Mouse (Mus musculus): ENCODE results near the gene Chrne. TPM values are rescaled to one million over a fixed set of nuclear protein-coding genes. Genes with fewer than 3 reads are reported as not detected.

The Chrne gene
- polyA plus RNA-seq, 1 experiment from 2014 or later, result not detected

- Histone ChIP-seq H3K4me1 (ENCODE audit: control insufficient read depth, insufficient read depth, low read length) (peaks cover 8% of the 10 kb centered on the region), H3K4me3 (ENCODE audit: low read depth, low read length) (no peak overlapping the region), H3K27ac (replicated peaks; ENCODE audit: low read depth, low read length) (no peak overlapping the region), H3K36me3 (replicated peaks; ENCODE audit: control insufficient read depth, insufficient read depth, low read depth, low read length) (no peaks in the 10 kb centered on the region), H3K4me2 (ENCODE audit: low read depth, low read length) (no peak overlapping the region), H3K9ac (replicated peaks; ENCODE audit: low read length) (no peak overlapping the region), H3K9me3 (replicated peaks; ENCODE audit: control insufficient read depth, low read length) (no peaks in the 10 kb centered on the region), H3K27me3 (ENCODE audit: control insufficient read depth, insufficient read depth, low read length) (no peaks in the 10 kb centered on the region)
- WGBS, result 87% methylated on average over 7 of the region's 7 CpGs
- DNase-seq (ENCODE audit: low spot score) (no peak), ATAC-seq (replicated peaks; ENCODE audit: insufficient number of reproducible peaks, low FRiP score, low TSS enrichment, low read depth) (no peak)
Measured at GRCm38 (mm10) chr11:70583775-70584174, 35.2 kb downstream of the Chrne start.

GRCm38 (mm10) chr11:70583022-70583714 is 35.8 kb downstream of the Chrne start:
- ATAC-seq (replicated peaks; ENCODE audit: insufficient number of reproducible peaks, low FRiP score, low TSS enrichment, low read depth) (no peak), DNase-seq (ENCODE audit: low spot score) (no peak)
- Histone ChIP-seq H3K4me1 (ENCODE audit: control insufficient read depth, insufficient read depth, low read length) (peaks cover 8% of the 10 kb centered on the region), H3K27ac (replicated peaks; ENCODE audit: low read depth, low read length) (no peak overlapping the region; the same call in 1 of the 2 replicates), H3K36me3 (replicated peaks; ENCODE audit: control insufficient read depth, insufficient read depth, low read depth, low read length) (no peaks in the 10 kb centered on the region), H3K4me2 (ENCODE audit: low read depth, low read length) (no peak overlapping the region), H3K9ac (replicated peaks; ENCODE audit: low read length) (no peak overlapping the region), H3K9me3 (replicated peaks; ENCODE audit: control insufficient read depth, low read length) (no peaks in the 10 kb centered on the region), H3K27me3 (ENCODE audit: control insufficient read depth, insufficient read depth, low read length) (no peaks in the 10 kb centered on the region), H3K4me3 (ENCODE audit: low read depth, low read length) (no peak overlapping the region)
- WGBS, result 59% methylated on average over 6 of the region's 6 CpGs

DNA sequence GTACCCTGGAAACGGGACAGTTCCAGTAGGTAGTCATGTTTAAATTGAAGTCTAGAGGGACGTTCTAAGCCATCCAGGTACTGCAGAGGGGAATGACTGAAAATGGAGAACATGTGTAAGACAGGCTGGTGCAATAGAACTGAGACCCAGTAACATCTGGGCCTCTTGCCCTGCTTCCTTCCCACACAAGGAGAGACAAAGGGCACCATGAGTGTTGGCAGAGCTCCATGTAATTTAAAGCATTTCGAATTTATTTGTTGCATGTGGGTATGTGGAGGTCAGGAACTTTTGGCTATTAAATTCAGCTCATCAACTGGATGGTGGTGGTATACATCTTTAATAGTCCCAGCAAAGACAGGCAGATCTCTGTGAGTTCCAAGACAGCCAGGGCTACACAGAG is 36.8 kb downstream of the Chrne start:
- Histone ChIP-seq H3K4me2 (ENCODE audit: low read depth, low read length) (no peak overlapping the region), H3K27ac (replicated peaks; ENCODE audit: low read depth, low read length) (no peak overlapping the region), H3K36me3 (replicated peaks; ENCODE audit: control insufficient read depth, insufficient read depth, low read depth, low read length) (no peaks in the 10 kb centered on the region), H3K9ac (replicated peaks; ENCODE audit: low read length) (no peak overlapping the region), H3K4me3 (ENCODE audit: low read depth, low read length) (no peak overlapping the region), H3K4me1 (ENCODE audit: control insufficient read depth, insufficient read depth, low read length) (peaks cover 8% of the 10 kb centered on the region), H3K27me3 (ENCODE audit: control insufficient read depth, insufficient read depth, low read length) (no peaks in the 10 kb centered on the region), H3K9me3 (replicated peaks; ENCODE audit: control insufficient read depth, low read length) (no peaks in the 10 kb centered on the region)
- 53% methylated on average over 3 of the region's 3 CpGs for WGBS
- DNase-seq (ENCODE audit: low spot score) (no peak), ATAC-seq (replicated peaks; ENCODE audit: insufficient number of reproducible peaks, low FRiP score, low TSS enrichment, low read depth) (no peak)

DNA sequence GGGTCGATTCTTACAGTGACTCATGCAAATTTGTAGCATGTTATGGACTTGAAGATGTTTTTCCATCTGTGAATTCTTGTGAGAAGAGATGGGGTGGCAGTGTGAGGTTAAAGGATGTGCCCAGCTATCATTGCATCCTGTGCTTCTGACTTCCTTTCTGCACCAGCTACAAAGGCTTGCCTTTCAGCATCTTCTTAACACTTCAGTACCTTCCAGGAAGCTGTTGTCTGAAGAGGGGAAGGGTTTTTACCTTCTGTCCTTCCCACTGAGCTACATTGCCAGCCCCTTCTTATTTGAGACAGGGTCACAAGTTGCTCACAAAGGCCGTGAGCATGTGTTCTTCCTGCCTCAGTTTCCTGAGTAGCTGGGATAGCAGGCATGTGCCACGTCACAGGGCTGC is 38.1 kb downstream of the Chrne start:
- Histone ChIP-seq H3K4me3 (ENCODE audit: low read depth, low read length) (no peak overlapping the region), H3K27me3 (ENCODE audit: control insufficient read depth, insufficient read depth, low read length) (no peaks in the 10 kb centered on the region), H3K9me3 (replicated peaks; ENCODE audit: control insufficient read depth, low read length) (no peaks in the 10 kb centered on the region), H3K4me2 (ENCODE audit: low read depth, low read length) (no peak overlapping the region), H3K36me3 (replicated peaks; ENCODE audit: control insufficient read depth, insufficient read depth, low read depth, low read length) (no peaks in the 10 kb centered on the region), H3K9ac (replicated peaks; ENCODE audit: low read length) (no peak overlapping the region), H3K27ac (replicated peaks; ENCODE audit: low read depth, low read length) (no peak overlapping the region), H3K4me1 (ENCODE audit: control insufficient read depth, insufficient read depth, low read length) (peaks cover 8% of the 10 kb centered on the region)
- ATAC-seq (replicated peaks; ENCODE audit: insufficient number of reproducible peaks, low FRiP score, low TSS enrichment, low read depth), result no peak
- no peak for DNase-seq (ENCODE audit: low spot score)
- 87% methylated on average over 3 of the region's 3 CpGs for WGBS

DNA sequence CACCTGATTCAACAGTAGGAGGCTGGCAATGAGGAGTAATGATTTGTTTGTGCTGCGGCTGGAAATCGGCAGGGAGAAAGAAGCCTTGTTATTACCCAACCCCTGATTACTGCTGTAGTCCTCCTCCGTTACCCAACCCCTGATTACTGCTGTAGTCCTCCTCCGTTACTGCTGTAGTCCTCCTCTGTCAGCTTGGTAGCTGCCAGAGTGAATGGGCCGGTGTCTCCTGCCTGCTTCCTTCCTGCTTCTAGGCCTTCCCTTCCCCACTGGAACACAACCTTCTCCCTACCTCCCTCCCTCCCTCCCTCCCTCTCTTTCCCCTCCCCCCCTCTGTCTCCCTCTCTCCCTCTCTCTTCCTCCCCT is 38.7 kb downstream of the Chrne start:
- Histone ChIP-seq H3K4me2 (ENCODE audit: low read depth, low read length) (no peak overlapping the region), H3K9ac (replicated peaks; ENCODE audit: low read length) (no peak overlapping the region), H3K27ac (replicated peaks; ENCODE audit: low read depth, low read length) (no peak overlapping the region), H3K27me3 (ENCODE audit: control insufficient read depth, insufficient read depth, low read length) (no peaks in the 10 kb centered on the region), H3K9me3 (replicated peaks; ENCODE audit: control insufficient read depth, low read length) (no peaks in the 10 kb centered on the region), H3K36me3 (replicated peaks; ENCODE audit: control insufficient read depth, insufficient read depth, low read depth, low read length) (no peaks in the 10 kb centered on the region), H3K4me1 (ENCODE audit: control insufficient read depth, insufficient read depth, low read length) (peaks cover 8% of the 10 kb centered on the region), H3K4me3 (ENCODE audit: low read depth, low read length) (no peak overlapping the region)
- 45% methylated on average over 5 of the region's 5 CpGs for WGBS
- DNase-seq (ENCODE audit: low spot score) (no peak), ATAC-seq (replicated peaks; ENCODE audit: insufficient number of reproducible peaks, low FRiP score, low TSS enrichment, low read depth) (no peak)

- no peaks in the 10 kb centered on the region for H3K36me3 ChIP-seq (replicated peaks; ENCODE audit: control insufficient read depth, insufficient read depth, low read depth, low read length)
- WGBS, result 77% methylated on average over 9 of the region's 9 CpGs
- ATAC-seq (replicated peaks; ENCODE audit: insufficient number of reproducible peaks, low FRiP score, low TSS enrichment, low read depth) (no peak), DNase-seq (ENCODE audit: low spot score) (no peak)
- no peak overlapping the region for H3K4me2 ChIP-seq (ENCODE audit: low read depth, low read length)
- no peak overlapping the region for H3K4me3 ChIP-seq (ENCODE audit: low read depth, low read length)
- H3K27ac ChIP-seq (replicated peaks; ENCODE audit: low read depth, low read length), result no peak overlapping the region
- H3K27me3 ChIP-seq (ENCODE audit: control insufficient read depth, insufficient read depth, low read length), result no peaks in the 10 kb centered on the region
- H3K4me1 ChIP-seq (ENCODE audit: control insufficient read depth, insufficient read depth, low read length), result peaks cover 8% of the 10 kb centered on the region
- H3K9me3 ChIP-seq (replicated peaks; ENCODE audit: control insufficient read depth, low read length), result no peaks in the 10 kb centered on the region
- H3K9ac ChIP-seq (replicated peaks; ENCODE audit: low read length), result no peak overlapping the region
Measured at GRCm38 (mm10) chr11:70579710-70580357, 39.2 kb downstream of the Chrne start.

DNA sequence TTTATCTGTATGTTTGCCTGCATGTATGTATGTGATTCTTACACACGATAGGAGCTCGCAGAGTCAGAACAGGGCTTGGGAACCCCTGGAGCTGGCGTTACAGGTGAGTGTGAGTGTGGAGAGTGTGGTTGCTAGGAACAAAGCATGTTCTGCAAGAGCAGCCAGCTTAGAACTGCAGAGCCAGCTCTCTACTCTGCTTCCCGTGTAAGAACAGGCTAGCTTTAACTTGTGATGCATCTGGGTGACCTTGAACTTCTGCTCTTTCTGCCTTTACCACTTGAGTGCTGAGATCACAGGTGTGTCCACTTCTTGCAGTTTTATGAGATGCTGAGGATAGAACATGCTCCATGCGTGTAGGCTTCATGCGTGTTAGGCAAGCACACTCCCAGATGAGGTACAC is 40.1 kb downstream of the Chrne start:
- H3K27me3 ChIP-seq (ENCODE audit: control insufficient read depth, insufficient read depth, low read length), result no peaks in the 10 kb centered on the region
- no peak overlapping the region for H3K9ac ChIP-seq (replicated peaks; ENCODE audit: low read length)
- H3K4me2 ChIP-seq (ENCODE audit: low read depth, low read length), result no peak overlapping the region
- no peak for DNase-seq (ENCODE audit: low spot score)
- H3K27ac ChIP-seq (replicated peaks; ENCODE audit: low read depth, low read length), result no peak overlapping the region
- WGBS, result 90% methylated on average over 6 of the region's 6 CpGs
- H3K4me3 ChIP-seq (ENCODE audit: low read depth, low read length), result no peak overlapping the region
- no peaks in the 10 kb centered on the region for H3K36me3 ChIP-seq (replicated peaks; ENCODE audit: control insufficient read depth, insufficient read depth, low read depth, low read length)
- H3K4me1 ChIP-seq (ENCODE audit: control insufficient read depth, insufficient read depth, low read length), result peaks cover 8% of the 10 kb centered on the region
- H3K9me3 ChIP-seq (replicated peaks; ENCODE audit: control insufficient read depth, low read length), result no peaks in the 10 kb centered on the region
- no peak for ATAC-seq (replicated peaks; ENCODE audit: insufficient number of reproducible peaks, low FRiP score, low TSS enrichment, low read depth)

DNA sequence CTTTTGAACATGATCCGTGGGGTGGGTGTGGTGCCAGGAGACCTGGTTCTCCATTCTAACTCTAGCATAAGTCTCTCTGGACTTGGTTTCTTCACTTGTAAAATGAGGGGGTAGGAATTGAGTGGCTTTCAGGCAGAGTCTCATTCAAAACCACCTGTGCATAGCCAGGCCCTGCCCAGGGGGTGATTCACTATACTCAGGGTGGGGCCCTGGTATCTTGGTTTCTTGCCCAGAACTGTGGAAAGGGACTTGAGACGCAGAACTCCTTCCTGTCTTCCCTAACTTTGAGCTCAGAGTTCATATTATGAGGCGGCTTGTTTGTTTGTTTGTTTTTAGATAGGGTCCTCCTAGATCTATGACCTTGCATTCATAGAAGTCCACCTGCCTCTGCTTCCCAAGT is 41.8 kb downstream of the Chrne start:
- no peak for DNase-seq (ENCODE audit: low spot score)
- ATAC-seq (replicated peaks; ENCODE audit: insufficient number of reproducible peaks, low FRiP score, low TSS enrichment, low read depth), result no peak
- 84% methylated on average over 3 of the region's 3 CpGs for WGBS
- no peak overlapping the region for H3K9ac ChIP-seq (replicated peaks; ENCODE audit: low read length)
- H3K4me3 ChIP-seq (ENCODE audit: low read depth, low read length), result no peak overlapping the region
- H3K4me1 ChIP-seq (ENCODE audit: control insufficient read depth, insufficient read depth, low read length), result peaks cover 3% of the 10 kb centered on the region; the same call in 1 of the 2 replicates
- H3K9me3 ChIP-seq (replicated peaks; ENCODE audit: control insufficient read depth, low read length), result no peaks in the 10 kb centered on the region
- H3K36me3 ChIP-seq (replicated peaks; ENCODE audit: control insufficient read depth, insufficient read depth, low read depth, low read length), result no peaks in the 10 kb centered on the region
- H3K27me3 ChIP-seq (ENCODE audit: control insufficient read depth, insufficient read depth, low read length), result no peaks in the 10 kb centered on the region
- H3K4me2 ChIP-seq (ENCODE audit: low read depth, low read length), result no peak overlapping the region
- no peak overlapping the region for H3K27ac ChIP-seq (replicated peaks; ENCODE audit: low read depth, low read length)

Measured in embryonic facial prominence, embryonic 11.5 days (tissue).